Mouse (Mus musculus) natural killer cell, adult 2 months (primary cell): ENCODE measurements at regions not wholly inside any gene's neighbourhood (a gene's known extent, or its start where the extent isn't known, plus 50 kb on each side); places are given as distances from the start of the nearest gene placed in this dataset.
A peak's percentile ranks its signal among the peaks of the same experiment; 100 is the strongest.

Experiments used
- DNase-seq, 2 experiments: peaks; one replicate each; pipeline ENCODE4 v3.0.0; 2022; ENCODE audit warnings: low spot score in 2 of 2

GRCm38 (mm10) chr15:6030396-6030795 is 269.2 kb upstream of the Dab2 start:
- DNase-seq, result no peak

DNA sequence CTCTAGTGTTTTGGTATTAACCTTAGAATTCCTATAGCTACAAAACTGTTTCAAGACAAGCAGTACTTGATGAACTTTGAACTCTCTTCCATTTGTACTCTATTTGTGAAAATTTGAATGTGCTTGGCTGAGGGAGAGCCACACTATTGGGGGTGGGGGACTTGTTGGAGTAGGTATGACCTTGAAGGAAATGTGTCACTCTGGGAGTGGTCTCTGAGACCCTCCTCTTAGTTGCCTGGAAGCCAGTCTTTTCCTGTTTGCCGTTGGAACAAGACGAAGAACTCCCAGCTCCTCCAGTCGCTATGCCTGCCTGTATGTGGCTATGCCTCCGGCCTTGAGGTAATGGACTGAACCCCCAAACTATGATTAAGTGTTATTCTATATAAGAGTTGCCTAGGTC is 265.4 kb upstream of the Dab2 start:
- no peak for DNase-seq

GRCm38 (mm10) chr15:6044511-6045256 is 254.9 kb upstream of the Dab2 start:
- no peak for DNase-seq

DNA sequence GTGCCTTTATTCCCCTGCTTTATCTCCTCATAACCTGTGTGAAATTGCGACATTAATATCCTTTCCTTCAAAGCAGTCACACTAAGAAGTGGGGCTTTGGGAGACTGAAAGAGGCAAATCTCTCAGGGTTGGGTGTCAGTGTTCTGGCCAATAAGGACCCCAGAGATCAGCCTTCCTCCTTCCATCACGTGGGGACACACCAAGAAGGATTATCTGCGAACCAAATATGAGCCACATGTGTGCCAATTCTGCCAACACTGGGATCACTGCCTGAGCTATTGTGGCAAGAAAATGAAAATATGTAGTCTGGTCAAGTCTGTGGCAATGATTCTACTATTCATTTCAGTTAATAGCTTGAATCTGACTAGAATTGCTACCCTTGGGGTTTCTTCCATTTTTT is 243.9 kb upstream of the Dab2 start:
- no peak for DNase-seq

- DNase-seq, result no peak
Measured at GRCm38 (mm10) chr15:6056887-6057626, 242.5 kb upstream of the Dab2 start.

- DNase-seq, result no peak
Measured at GRCm38 (mm10) chr15:6059361-6059760, 240.2 kb upstream of the Dab2 start.

GRCm38 (mm10) chr15:6059790-6060189 is 239.8 kb upstream of the Dab2 start:
- no peak for DNase-seq

GRCm38 (mm10) chr15:6060649-6061048 is 238.9 kb upstream of the Dab2 start:
- no peak for DNase-seq

DNA sequence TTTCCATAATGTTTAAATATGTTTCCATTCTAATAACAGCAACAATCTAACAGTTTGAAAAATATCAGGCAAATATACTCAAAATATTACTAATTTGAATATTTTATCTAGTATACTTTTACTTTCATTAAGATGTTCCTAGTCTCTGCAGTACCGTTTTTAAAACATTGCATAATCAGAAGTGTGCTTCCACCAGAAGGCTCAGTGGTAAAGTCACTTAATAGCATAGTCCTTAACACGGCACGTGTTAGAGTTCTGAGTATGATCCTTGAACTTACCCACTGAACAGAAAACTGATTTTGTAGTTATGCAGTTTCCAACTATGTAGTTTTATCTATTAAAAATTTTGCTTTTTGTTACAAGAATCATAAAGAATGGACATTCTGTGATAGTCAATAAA is 234.5 kb upstream of the Dab2 start:
- DNase-seq, result no peak

- no peak for DNase-seq
Measured at GRCm38 (mm10) chr15:6067380-6067779, 232.2 kb upstream of the Dab2 start.

DNA sequence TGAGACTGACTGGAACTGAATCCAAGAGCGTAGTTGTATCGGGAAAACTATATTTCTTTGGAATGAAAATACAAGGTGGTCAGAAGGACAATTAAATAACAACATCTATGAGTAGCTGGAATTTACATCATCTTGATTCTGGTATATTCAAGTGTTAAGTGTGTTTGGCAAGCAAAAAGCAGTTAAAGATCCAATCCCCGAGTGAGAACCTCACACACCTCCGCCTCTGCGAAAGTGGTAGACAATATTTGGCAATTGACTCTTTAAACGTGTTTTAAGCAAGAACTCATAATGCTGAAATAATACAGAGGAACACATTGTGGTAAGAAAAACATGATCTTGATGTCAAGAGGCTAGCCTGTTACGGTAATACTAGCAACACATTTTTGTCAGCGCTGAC is 231.2 kb upstream of the Dab2 start:
- DNase-seq, result no peak

DNA sequence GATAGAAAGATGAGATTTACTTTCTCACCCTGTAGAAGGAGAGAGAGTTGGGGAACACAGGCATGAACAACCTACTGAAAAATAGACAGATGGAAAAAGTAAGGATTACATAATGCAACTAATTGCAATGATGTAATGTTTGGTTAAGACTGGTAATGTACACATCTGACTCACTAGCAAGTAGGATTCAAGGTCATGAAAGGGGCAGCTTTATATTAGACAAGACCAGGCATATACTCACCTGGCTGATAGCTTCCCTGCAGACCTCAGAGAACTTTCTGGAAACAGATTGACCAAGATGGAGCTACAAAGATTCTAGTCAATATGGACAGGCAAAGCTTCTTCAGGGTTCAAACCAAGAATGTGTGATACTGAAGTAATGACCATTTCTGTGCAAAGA is 227.7 kb upstream of the Dab2 start:
- DNase-seq, result no peak

DNA sequence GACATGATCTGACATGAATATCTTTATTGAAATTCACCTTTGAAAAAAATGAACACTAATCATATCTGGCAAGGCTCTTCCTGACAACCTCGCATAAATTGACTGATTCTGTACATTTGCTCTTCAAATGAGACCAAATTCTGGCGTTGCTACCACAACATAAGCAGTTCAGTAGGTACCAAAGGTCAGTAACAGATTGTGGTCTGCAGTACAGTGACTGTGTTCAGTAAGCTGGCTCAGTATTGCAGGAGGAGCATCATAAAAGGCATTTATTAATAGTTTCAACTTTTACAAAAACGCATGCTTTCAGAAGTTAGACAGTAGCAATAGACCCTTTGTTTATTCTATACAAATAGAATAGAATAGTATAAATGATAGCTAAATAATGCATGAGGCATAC is 226.7 kb upstream of the Dab2 start:
- no peak for DNase-seq

- DNase-seq, result peak; percentile 1 to 8
Measured at GRCm38 (mm10) chr15:6080714-6081635, 218.6 kb upstream of the Dab2 start.

DNA sequence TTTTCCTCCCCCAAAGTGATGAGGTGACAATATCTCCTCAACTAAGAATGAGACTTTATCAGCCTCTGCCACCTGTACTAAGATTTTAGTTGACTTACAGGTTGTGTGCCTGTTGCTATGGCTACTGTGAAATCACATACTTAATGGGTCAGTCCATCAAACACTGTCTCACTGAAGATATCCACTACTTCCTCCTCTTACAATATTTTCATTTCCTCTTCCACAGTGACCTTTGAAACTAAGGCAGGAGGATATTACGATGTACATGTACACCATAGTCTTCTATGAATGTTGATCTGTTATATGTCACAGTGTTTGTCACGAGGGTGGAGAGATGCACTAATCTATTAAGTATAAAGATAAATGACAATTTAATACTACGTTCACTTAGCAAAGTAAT is 212.4 kb upstream of the Dab2 start:
- no peak for DNase-seq

- DNase-seq, result no peak
Measured at GRCm38 (mm10) chr15:6088498-6088897, 211.1 kb upstream of the Dab2 start.

DNA sequence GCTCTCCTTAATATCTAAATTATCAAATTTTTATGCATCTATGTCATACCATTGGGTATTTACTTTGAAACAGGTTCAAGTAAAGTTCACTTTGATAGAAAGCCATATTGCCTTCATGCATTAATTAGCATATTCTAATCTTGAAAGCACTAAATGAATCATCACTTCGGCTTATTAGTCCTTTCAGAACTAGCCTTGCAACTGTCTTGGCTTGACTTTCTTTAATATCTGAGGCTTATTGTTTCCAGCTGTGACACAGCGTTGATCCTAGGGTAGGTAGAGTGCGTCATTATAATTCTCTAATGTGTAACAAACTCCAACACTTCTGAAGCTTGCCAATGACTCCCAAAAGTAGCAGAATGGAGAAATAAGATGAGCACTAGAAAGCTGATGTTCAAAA is 169.9 kb upstream of the Dab2 start:
- no peak for DNase-seq

DNA sequence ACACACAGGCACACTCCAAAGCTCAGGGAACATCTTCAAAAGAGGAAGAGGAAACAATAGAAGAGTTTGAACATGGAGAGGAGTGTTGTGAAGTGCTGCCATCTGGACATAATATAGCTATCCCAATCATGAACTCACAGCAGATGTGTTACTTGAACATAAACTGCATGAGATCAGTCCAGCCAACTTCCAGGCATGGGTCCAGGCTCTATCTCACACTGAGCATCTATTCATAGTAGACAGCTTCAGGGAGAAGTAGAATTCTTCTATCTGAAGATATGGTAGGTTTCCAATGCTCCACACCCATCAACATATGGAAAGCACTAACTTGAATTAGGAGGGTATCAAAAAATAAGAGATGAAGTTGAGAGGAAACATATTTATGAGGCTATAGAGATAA is 167.4 kb upstream of the Dab2 start:
- DNase-seq, result no peak

DNA sequence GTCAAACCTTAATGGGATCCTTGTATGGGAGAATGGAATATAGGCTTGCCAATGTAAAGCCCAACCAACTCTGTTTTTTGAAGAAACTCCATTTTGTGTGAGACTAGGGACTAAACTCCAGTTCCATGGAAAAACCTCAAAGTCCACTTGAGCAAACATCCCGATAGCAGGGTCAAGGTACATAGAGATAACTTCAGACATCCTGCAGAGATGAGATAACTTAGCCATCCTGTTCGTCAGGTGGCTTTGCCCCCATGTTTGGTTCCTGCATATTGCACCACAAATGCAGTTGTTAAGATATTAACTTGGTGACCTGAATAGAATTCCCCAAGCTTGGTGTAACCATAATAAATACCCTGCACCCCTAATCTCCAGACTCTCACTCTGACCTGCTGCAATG is 154.5 kb upstream of the Dab2 start:
- DNase-seq, result no peak

- DNase-seq, result no peak
Measured at GRCm38 (mm10) chr15:6154706-6155105, 144.9 kb upstream of the Dab2 start.

- DNase-seq, result no peak
Measured at GRCm38 (mm10) chr15:6180261-6180660, 119.3 kb upstream of the Dab2 start.

DNA sequence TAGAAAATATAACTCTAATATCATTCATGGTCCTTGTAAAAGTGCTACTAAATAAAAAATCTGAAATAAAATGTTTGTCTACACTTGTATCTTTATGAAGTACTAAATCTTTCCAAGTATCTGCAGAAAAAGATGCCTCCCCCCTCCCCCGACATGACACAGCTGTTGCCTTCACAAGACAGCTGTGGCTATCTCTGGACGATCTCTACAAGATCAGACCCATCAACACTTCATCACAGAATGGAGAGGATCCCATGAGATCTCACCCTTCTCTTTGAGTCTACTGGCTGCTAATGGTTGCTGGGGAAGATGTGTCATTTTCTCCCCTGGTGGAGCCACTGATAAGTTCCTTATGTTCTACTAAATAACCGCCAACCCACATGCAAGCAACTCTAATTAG is 116.0 kb upstream of the Dab2 start:
- DNase-seq, result no peak
